Mouse (Mus musculus) stomach, postnatal 0 days (tissue): Measurements from ENCODE around the gene Ninj1.

ENCODE experiments used
- CTCF ChIP-seq: IDR thresholded peaks from 2 replicates; pipeline ENCODE4 v1.5.1; 2016; ENCODE audit warnings: antibody characterized with exemption, low read depth, mild to moderate bottlenecking, moderate library complexity
- EP300 ChIP-seq: optimal IDR thresholded peaks from 2 replicates; pipeline ENCODE3; 2016; ENCODE audit warnings: antibody characterized with exemption

GRCm38 (mm10) chr13:49215504-49216219 lies 28.4 kb downstream of the Ninj1 start, which contains the start of gene Card19:
- TF ChIP-seq EP300 (no peak), CTCF (no peak)
